Mouse (Mus musculus) thymus, adult 2 months (tissue): ENCODE measurements around the gene Rasl11a.

ENCODE experiments used
- CTCF ChIP-seq: fragments of 200-500 bp; IDR thresholded peaks from 2 replicates; pipeline ENCODE4 v1.5.1; 2012; ENCODE audit warnings: mild to moderate bottlenecking, control low read depth, low read length, moderate library complexity, borderline replicate concordance; ENCODE audit not compliant: control insufficient read depth, poor library complexity, insufficient read depth; ENCODE audit errors: extremely low read depth
- POLR2A ChIP-seq: fragments of 200-500 bp; IDR thresholded peaks from 2 replicates; pipeline ENCODE4 v1.6.1; 2012; ENCODE audit warnings: mild to moderate bottlenecking, low read length, control low read depth, moderate library complexity; ENCODE audit not compliant: control insufficient read depth, poor library complexity, insufficient read depth; ENCODE audit errors: extremely low read depth

DNA sequence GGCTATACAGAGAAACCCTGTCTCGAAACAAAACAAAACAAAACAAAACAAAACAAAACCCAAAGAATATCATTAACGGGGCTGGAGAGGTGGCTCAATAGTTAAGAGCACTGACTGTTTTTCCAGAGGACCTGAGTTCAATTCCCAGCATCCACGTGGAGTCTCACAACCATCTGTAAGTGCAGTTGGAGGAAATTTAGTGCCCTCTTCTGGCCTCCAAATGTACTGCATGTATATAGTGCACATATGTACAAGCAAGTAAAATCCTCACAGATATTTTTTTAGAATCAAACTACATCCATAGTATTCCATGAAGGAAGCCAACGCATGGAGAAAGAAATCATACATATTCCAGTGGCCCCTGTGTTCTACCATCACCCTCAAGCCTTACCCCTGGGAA lies 31.4 kb upstream of the Rasl11a start:
- TF ChIP-seq CTCF = no peak
- TF ChIP-seq POLR2A = no peak
